Mouse (Mus musculus) stomach, postnatal 0 days (tissue): Measurements from ENCODE around the gene Atp6v0e2. TPM values are rescaled to one million over a fixed set of nuclear protein-coding genes. Genes with fewer than 3 reads are reported as not detected.

Source experiments
- ATAC-seq: fragments of 200-750 bp; cut with Nextera tagmentation; 2 replicates; pipeline ENCODE4 v1.8.0; 2017; ENCODE audit not compliant: low FRiP score, low TSS enrichment
- DNase-seq: peaks from one replicate; pipeline ENCODE4 v3.0.0-alpha.2; 2016; ENCODE audit warnings: low spot score
- H3K27ac ChIP-seq: fragments of 300-500 bp; sonication (generic); replicated peaks from 2 replicates; pipeline ENCODE4 v1.5.1; 2014; ENCODE audit warnings: mild to moderate bottlenecking, control low read depth
- H3K27me3 ChIP-seq: fragments of 300-500 bp; sonication (generic); 2 replicates; pipeline ENCODE4 v1.6.1; 2014; ENCODE audit warnings: low read length; ENCODE audit not compliant: control insufficient read depth, insufficient read depth
- H3K36me3 ChIP-seq: fragments of 300-500 bp; sonication (generic); 2 replicates; pipeline ENCODE4 v1.6.1; 2014; ENCODE audit warnings: low read length, mixed read lengths; ENCODE audit not compliant: control insufficient read depth, insufficient read depth
- H3K4me1 ChIP-seq: fragments of 300-500 bp; sonication (generic); replicated peaks from 2 replicates; pipeline ENCODE4 v1.6.1; 2014; ENCODE audit warnings: antibody characterized with exemption; ENCODE audit not compliant: control insufficient read depth, insufficient read depth
- H3K4me2 ChIP-seq: fragments of 300-500 bp; sonication (generic); replicated peaks from 2 replicates; pipeline ENCODE4 v1.6.1; 2014; ENCODE audit warnings: low read depth, mild to moderate bottlenecking, control low read depth, moderate library complexity
- H3K4me3 ChIP-seq: fragments of 300-500 bp; sonication (generic); 2 replicates; pipeline ENCODE4 v1.5.1; 2014; ENCODE audit warnings: low read depth, low read length, control low read depth
- H3K9ac ChIP-seq: fragments of 300-500 bp; sonication (generic); 2 replicates; pipeline ENCODE4 v1.6.1; 2014; ENCODE audit warnings: mild to moderate bottlenecking, low read length, control low read depth, mixed read lengths
- H3K9me3 ChIP-seq: fragments of 300-500 bp; sonication (generic); 2 replicates; pipeline ENCODE4 v1.6.1; 2016; ENCODE audit warnings: low read length; ENCODE audit not compliant: control insufficient read depth
- CTCF ChIP-seq: IDR thresholded peaks from 2 replicates; pipeline ENCODE4 v1.5.1; 2016; ENCODE audit warnings: antibody characterized with exemption, low read depth, mild to moderate bottlenecking, moderate library complexity
- EP300 ChIP-seq: optimal IDR thresholded peaks from 2 replicates; pipeline ENCODE3; 2016; ENCODE audit warnings: antibody characterized with exemption
- WGBS: fragments of 180-500 bp; shearing (Covaris S2); extraction: QIAGEN DNeasy Blood & Tissue Kit; methylation state at CpG from one replicate; pipeline ENCODE4 v1.1.7; 2014; 5-methylcytosine and 5-hydroxymethylcytosine counted together
- polyA plus RNA-seq: library from polyadenylated mRNA; unstranded; fragments of >200 nt; fragmentation: Nextera tagmentation; extraction: Ambion mirVana; gene quantifications from 2 replicates; pipeline ENCODE4 v1.2.1, GENCODE M21; 2015

Atp6v0e2 gene
- polyA plus RNA-seq, 1 experiment from 2014 or later: 22.1 TPM

DNA sequence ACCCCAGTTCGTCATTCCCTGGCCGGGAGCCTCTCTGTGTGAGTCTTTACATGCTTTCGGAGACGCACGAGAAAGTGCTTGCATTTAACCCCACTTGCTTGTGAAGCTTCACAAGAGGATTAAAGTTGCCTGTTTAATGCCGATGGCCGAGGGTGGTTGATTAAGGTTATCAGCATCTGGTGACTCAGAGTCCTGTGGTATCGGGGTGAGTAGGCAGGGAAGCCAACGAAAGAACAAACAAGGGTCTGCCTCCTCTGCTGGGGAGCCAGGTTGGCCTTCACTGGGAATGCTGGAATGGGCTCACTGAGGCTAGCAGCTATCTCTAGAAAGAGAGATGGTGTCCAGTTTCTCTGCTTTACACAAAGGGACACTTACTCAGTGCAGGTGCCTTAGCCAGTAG, 9.5 kb upstream of the Atp6v0e2 start:
- TF ChIP-seq EP300 (no peak), CTCF (no peak)
- Histone ChIP-seq H3K4me3 (no peak overlapping the region), H3K27ac (no peak overlapping the region), H3K36me3 (peaks cover 11% of the 10 kb centered on the region; the same call in 1 of the 2 replicates), H3K9ac (no peak overlapping the region), H3K4me1 (no peaks in the 10 kb centered on the region), H3K4me2 (no peak overlapping the region), H3K27me3 (no peaks in the 10 kb centered on the region), H3K9me3 (no peaks in the 10 kb centered on the region)
- WGBS: 75% methylated on average over 9 of the region's 9 CpGs
- ATAC-seq (no peak), DNase-seq (no peak)

DNA sequence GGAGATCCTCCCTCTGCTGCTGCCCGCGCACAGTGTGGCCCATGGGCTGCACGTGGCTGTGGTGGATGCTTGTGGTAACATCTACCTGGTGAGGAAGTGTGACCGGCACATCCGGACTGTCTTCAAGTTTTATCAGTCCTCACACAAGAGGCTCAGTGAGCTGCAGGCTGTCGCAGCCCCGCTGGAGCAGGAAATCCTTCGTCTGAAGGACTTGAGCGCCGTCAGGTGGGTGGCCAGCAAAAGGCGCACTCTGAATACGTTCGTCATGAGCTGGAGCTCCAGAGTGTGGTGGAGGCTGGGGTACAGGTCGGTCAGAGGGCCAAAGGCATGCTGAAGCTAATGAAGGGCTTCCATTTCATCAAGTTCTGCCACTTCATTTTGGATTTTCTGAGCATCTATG, 8.2 kb upstream of the Atp6v0e2 start:
- ATAC-seq (no peak), DNase-seq (no peak)
- TF ChIP-seq CTCF: peak; percentile 54
- no peak for TF ChIP-seq EP300
- Histone ChIP-seq H3K27me3 (no peaks in the 10 kb centered on the region), H3K4me2 (no peak overlapping the region), H3K9me3 (no peaks in the 10 kb centered on the region), H3K4me1 (no peaks in the 10 kb centered on the region), H3K36me3 (peaks cover 11% of the 10 kb centered on the region; the same call in 1 of the 2 replicates), H3K9ac (no peak overlapping the region), H3K27ac (no peak overlapping the region), H3K4me3 (no peak overlapping the region)
- WGBS: 83% methylated on average over 14 of the region's 14 CpGs

DNA sequence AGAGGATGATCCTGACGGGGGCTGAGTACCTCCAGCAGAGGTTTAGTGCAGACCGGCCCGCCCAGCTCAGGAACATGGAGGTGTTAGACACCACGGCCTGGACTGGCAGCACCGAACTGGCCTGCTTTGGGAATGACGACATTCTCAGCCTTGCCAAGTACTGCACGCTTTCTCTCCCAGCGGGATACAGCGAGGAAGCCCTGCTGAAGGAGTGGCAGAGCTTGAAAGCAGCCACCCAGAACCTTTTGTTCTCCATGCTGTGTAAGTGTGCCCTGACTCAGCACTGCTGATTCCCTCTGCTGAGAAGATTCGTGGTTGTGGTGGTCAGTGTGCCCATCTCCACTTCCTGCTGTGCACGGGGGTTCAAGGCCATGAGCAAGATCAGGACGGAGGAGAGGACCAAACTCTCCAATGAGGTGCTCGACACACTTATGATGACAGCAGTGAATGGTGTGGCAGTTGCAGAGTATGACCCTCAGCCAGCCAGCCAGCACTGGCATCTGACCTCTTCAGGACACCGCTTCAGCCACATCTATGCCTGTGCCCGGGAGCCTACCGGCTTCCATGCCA, 7.5 kb upstream of the Atp6v0e2 start:
- H3K27me3 ChIP-seq: no peaks in the 10 kb centered on the region
- ATAC-seq (no peak), DNase-seq (no peak)
- WGBS: 82% methylated on average over 16 of the region's 16 CpGs
- H3K27ac ChIP-seq: no peak overlapping the region
- H3K4me1 ChIP-seq: no peaks in the 10 kb centered on the region
- no peak overlapping the region for H3K9ac ChIP-seq
- no peak overlapping the region for H3K4me2 ChIP-seq
- H3K36me3 ChIP-seq: peaks cover 11% of the 10 kb centered on the region; the same call in 1 of the 2 replicates
- H3K9me3 ChIP-seq: no peaks in the 10 kb centered on the region
- no peak overlapping the region for H3K4me3 ChIP-seq
- no peak for TF ChIP-seq EP300
- TF ChIP-seq CTCF: no peak

DNA sequence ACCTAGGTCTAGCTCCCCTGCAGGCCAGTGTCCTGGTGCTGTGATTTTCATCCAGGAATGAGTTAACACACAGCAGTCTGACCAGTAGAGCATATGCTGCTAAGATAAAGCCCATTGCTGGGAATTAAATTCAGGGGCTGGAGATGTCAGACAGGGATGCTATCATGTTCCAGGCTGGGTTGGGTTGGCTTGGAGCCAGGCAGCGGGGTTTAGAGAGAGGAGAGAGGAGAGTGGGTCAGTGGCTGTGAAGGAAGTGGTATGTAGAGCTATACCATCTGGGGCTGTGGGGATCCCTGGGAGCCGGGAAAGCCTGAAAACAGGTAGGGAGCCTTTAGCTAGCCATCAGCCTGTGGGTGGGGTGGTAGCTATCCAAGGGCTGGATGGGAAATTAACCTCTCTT, 6.6 kb upstream of the Atp6v0e2 start:
- Histone ChIP-seq H3K27me3 (no peaks in the 10 kb centered on the region), H3K36me3 (peaks cover 11% of the 10 kb centered on the region; the same call in 1 of the 2 replicates), H3K4me3 (no peak overlapping the region), H3K9ac (no peak overlapping the region), H3K9me3 (no peaks in the 10 kb centered on the region), H3K27ac (no peak overlapping the region), H3K4me2 (no peak overlapping the region), H3K4me1 (no peaks in the 10 kb centered on the region)
- WGBS: 61% methylated on average over 2 of the region's 2 CpGs
- TF ChIP-seq CTCF (no peak), EP300 (no peak)
- DNase-seq (no peak), ATAC-seq (no peak)

DNA sequence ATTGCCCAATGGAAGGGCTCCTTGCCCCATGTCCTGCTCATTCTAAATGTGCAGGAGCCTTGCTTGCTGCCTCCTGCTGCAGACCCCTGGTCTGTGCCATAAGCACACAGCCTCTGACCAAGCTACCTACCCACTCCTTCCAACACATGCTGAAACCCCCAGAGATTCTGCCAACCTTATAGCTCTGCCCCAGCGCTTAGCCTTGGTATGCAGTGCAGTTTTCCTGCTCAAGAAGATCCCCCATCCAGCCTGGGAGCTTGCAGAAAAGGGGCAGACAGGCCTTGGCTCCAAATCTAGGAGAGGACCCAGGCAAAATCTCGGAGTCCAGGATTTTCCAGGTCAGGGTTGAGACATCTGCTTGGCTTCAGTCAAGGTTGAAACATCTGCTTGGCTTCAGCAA, 3.9 kb upstream of the Atp6v0e2 start:
- Histone ChIP-seq H3K27ac (no peak overlapping the region), H3K9ac (no peak overlapping the region), H3K4me1 (peaks cover 4% of the 10 kb centered on the region; the same call in 1 of the 2 replicates), H3K9me3 (no peaks in the 10 kb centered on the region), H3K36me3 (0 out of 2 replicates have a peak, but pooled peaks cover 11% of the 10 kb centered on the region), H3K27me3 (no peaks in the 10 kb centered on the region), H3K4me2 (no peak overlapping the region), H3K4me3 (no peak overlapping the region)
- WGBS: 79% methylated on average over 2 of the region's 2 CpGs
- TF ChIP-seq EP300 (no peak), CTCF (no peak)
- ATAC-seq: no peak
- DNase-seq: no peak

DNA sequence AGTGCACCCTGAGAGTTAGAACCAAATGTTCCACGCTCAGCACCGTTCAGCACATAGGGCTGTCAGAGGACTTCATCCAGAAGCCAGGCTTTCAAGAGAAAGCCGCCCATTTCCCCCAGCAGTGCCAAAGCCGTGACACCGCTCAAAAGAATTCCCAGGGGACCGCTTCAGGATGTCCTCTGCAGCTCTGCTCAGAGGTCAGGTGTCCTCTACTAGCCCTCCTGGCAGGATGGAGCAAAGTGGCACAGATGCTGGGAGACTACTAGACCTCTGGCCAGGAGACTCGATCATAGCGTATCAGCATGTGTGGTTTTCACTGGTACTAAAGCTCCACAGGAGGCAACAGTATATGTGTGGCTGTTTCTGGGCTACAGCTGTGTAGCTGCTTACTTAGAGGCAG, 2.5 kb upstream of the Atp6v0e2 start:
- TF ChIP-seq CTCF (no peak), EP300 (no peak)
- peaks cover 4% of the 10 kb centered on the region; the same call in 1 of the 2 replicates for H3K4me1 ChIP-seq

More for the DNA sequence above, 2.5 kb upstream of the Atp6v0e2 start:
- whole genome bisulfite sequencing: 83% methylated on average over 8 of the region's 8 CpGs
- H3K9ac ChIP-seq: no peak overlapping the region
- 0 out of 2 replicates have a peak, but pooled peaks cover 5% of the 10 kb centered on the region for H3K36me3 ChIP-seq
- no peaks in the 10 kb centered on the region for H3K27me3 ChIP-seq
- ATAC-seq (no peak), DNase-seq (no peak)
- no peak overlapping the region for H3K27ac ChIP-seq
- H3K4me3 ChIP-seq: no peak overlapping the region
- no peak overlapping the region for H3K4me2 ChIP-seq
- H3K9me3 ChIP-seq: no peaks in the 10 kb centered on the region
